Comparison of ENCODE assay signal across 13 mouse cellular contexts in genomic region chr12:70068647-70069257, GRCm38 (mm10). TPM values are rescaled to one million over a fixed set of nuclear protein-coding genes. Genes with fewer than 3 reads are reported as not detected.
DNase-seq lines count a peak whose midpoint lies in the region; ATAC-seq and TF ChIP-seq lines count a peak whose summit lies in the region.
"Had no signal": no experiment of that assay in that cellular context is flagged by ENCODE, and none has a peak within 500 bp of the region (broad histone marks: within the 10 kb centered on the region; RNA-seq: fewer than 3 reads in every experiment).

No protein-coding gene starts in this region.

- WGBS in hindbrain, embryonic 10.5 days: 28% methylated on average over 6 of the region's 6 CpGs
- WGBS in midbrain, embryonic 15.5 days: 11% methylated on average over 6 of the region's 6 CpGs

- peak; percentile 78 for DNase-seq in Patski (ENCODE audit: low read depth, low spot score)
- DNase-seq in embryo, embryonic 10.5 days (ENCODE audit: low spot score): peak; percentile 62
- DNase-seq in hindbrain, embryonic 10.5 days (ENCODE audit: low spot score): no peak
- DNase-seq in gastrocnemius, postnatal 25 days: no peak
- DNase-seq in T-cell, adult 2 months (ENCODE audit: low spot score): no peak
- DNase-seq in heart, postnatal 36 days: no peak
- DNase-seq: adrenal gland, postnatal 36 days; liver, postnatal 0 days; thymus, postnatal 36 days had no signal

- H3K9me3 ChIP-seq in hindbrain, embryonic 10.5 days: no peaks in the 10 kb centered on the region
- no peaks in the 10 kb centered on the region for H3K9me3 ChIP-seq in midbrain, embryonic 15.5 days
- H3K9me3 ChIP-seq: G1E; heart, embryonic 13.5 days had no signal

- in situ Hi-C loops in Patski (cut with MboI; ENCODE audit: low pct_unique_long_range_greater_than_20kb): loop anchor here (5.0 kb wide), 1 partner anchor 74 kb away; no protein-coding TSS in a partner anchor

- POLR2A ChIA-PET in Patski (lab: Charles Lee): interaction anchor here (1.9 kb wide), 1 partner anchor 36 kb away, joined by 5 read pairs; no protein-coding TSS in a partner anchor

- no peaks in the 10 kb centered on the region for H3K27me3 ChIP-seq in Patski
- H3K27me3 ChIP-seq in hindbrain, embryonic 10.5 days (ENCODE audit: insufficient read depth, poor library complexity, severe bottlenecking): no peaks in the 10 kb centered on the region
- no peaks in the 10 kb centered on the region for H3K27me3 ChIP-seq in midbrain, embryonic 15.5 days (replicated peaks)
- H3K27me3 ChIP-seq: heart, embryonic 13.5 days had no signal

- H3K36me3 ChIP-seq in hindbrain, embryonic 10.5 days: peaks cover 6% of the 10 kb centered on the region; the same call in 1 of the 2 replicates
- H3K36me3 ChIP-seq in midbrain, embryonic 15.5 days (replicated peaks): no peaks in the 10 kb centered on the region

- ATAC-seq in Patski: peak; percentile 64
- ATAC-seq in midbrain, embryonic 15.5 days (replicated peaks): 0 out of 2 replicates have a peak, but pooled peaks have one; percentile 13
- ATAC-seq: intestine, postnatal 0 days; liver, postnatal 0 days had no signal

- no peak overlapping the region for H3K9ac ChIP-seq in midbrain, embryonic 15.5 days
- H3K9ac ChIP-seq: heart, embryonic 13.5 days; liver, postnatal 0 days had no signal

- no peak overlapping the region for H3K4me3 ChIP-seq in hindbrain, embryonic 10.5 days
- H3K4me3 ChIP-seq in midbrain, embryonic 15.5 days: no peak overlapping the region
- H3K4me3 ChIP-seq: heart, embryonic 13.5 days had no signal

- peak overlapping the region; percentile 80 for H3K27ac ChIP-seq in hindbrain, embryonic 10.5 days
- H3K27ac ChIP-seq in midbrain, embryonic 15.5 days: peak overlapping the region; percentile 42; the same call in 1 of the 2 replicates
- H3K27ac ChIP-seq: heart, embryonic 13.5 days had no signal

- H3K4me1 ChIP-seq in hindbrain, embryonic 10.5 days (replicated peaks): peaks cover 52% of the 10 kb centered on the region
- H3K4me1 ChIP-seq in midbrain, embryonic 15.5 days: peaks cover 39% of the 10 kb centered on the region

- TF ChIP-seq CTCF in Patski (IDR thresholded peaks at IDR 0.05): no peak

- intact Hi-C loops in heart, postnatal 36 days (cut with DNase I): no loop called here

- H3K4me2 ChIP-seq in midbrain, embryonic 15.5 days: no peak overlapping the region
- H3K4me2 ChIP-seq: heart, embryonic 13.5 days had no signal

- CTCF ChIA-PET in Patski (lab: Charles Lee): no interaction called here

RNA-seq across cellular contexts. Expression of gene Nin, which starts 44.8 kb away (rescaled TPM):
- 29.7 TPM for polyA plus RNA-seq in Patski (2021)
- 10.3 and 13.7 TPM in 2 replicates for polyA plus RNA-seq in hindbrain, embryonic 10.5 days (2016; fragmentation: Nextera tagmentation; extraction: Ambion mirVana)
- polyA plus RNA-seq in midbrain, embryonic 15.5 days (2015; fragmentation: Nextera tagmentation; extraction: Ambion mirVana): 14.1 and 15.9 TPM in 2 replicates
- 10 to 100 TPM; 20.4 to 20.9 TPM for total RNA-seq in gastrocnemius, postnatal 25 days (2021)
- total RNA-seq in heart, postnatal 36 days (2021): 10 to 100 TPM; 16.6 to 19.7 TPM

Comparison
In these comparisons a context has a peak if more than half of its experiments do, and no peak if none do; other contexts are left out.
1. DNase-seq: peak in Patski (single experiment) and embryo, embryonic 10.5 days (single experiment); none in hindbrain, embryonic 10.5 days (single experiment), gastrocnemius, postnatal 25 days (single experiment), T-cell, adult 2 months (single experiment) and heart, postnatal 36 days (0 of 2).